33 mouse cellular contexts compared by ENCODE assay signal in the genomic region with DNA sequence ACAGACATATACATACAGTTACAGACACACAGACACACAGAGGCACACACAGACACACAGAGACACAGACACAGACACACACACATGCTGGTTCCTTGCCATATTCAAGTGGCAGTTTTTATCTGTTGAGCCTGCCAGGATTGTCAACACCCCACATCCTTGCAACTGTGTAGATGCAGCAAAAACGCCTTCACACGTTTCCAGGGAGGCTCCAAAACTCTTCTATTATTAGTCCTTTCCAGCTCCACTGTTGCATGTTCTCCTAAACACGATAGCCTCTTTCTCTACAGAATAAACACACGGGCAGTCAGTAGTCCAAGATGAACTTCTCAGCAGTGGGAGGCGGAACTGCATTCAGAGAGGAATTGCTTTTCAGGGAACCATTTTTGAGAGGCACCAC. TPM values are rescaled to one million over a fixed set of nuclear protein-coding genes. Genes with fewer than 3 reads are reported as not detected.
A peak's percentile ranks its signal among the peaks of the same experiment; 100 is the strongest.
DNase-seq lines count a peak whose midpoint lies in the region; ATAC-seq lines count a peak whose summit lies in the region.
"Had no signal": no experiment of that assay in that cellular context is flagged by ENCODE, and none has a peak within 500 bp of the region (broad histone marks: within the 10 kb centered on the region; RNA-seq: fewer than 3 reads in every experiment).

No protein-coding gene starts in this region.

- ATAC-seq in heart, embryonic 16.5 days (replicated peaks; ENCODE audit: extremely low read depth, insufficient read depth, low FRiP score) = no peak
- ATAC-seq: CD4-positive, CD25-positive, alpha-beta regulatory T cell, adult 4 months; forebrain, embryonic 16.5 days; hindbrain, postnatal 0 days; intestine, embryonic 15.5 days; midbrain, embryonic 16.5 days had no signal

- H3K4me2 ChIP-seq in heart, embryonic 16.5 days (ENCODE audit: low read depth, low read length) = no peak overlapping the region
- H3K4me2 ChIP-seq: hindbrain, embryonic 12.5 days; intestine, embryonic 15.5 days; limb, embryonic 12.5 days; liver, embryonic 15.5 days; midbrain, embryonic 11.5 days; stomach, embryonic 15.5 days had no signal

- no peak for DNase-seq in heart, embryonic 10.5 days (ENCODE audit: low spot score)
- DNase-seq in heart, postnatal 36 days = no peak
- DNase-seq in heart, postnatal 14 days = no peak
- DNase-seq in right cerebral cortex, adult 18-20 months = peak; percentile 28
- DNase-seq in right cerebral cortex, postnatal 36 days (ENCODE audit: low spot score in 2 of 2) = no peak
- no peak for DNase-seq in spleen, postnatal 14 days (ENCODE audit: low spot score in 2 of 2)
- DNase-seq: adrenal gland, postnatal 36 days; cerebellum, adult 2 months; cerebellum, postnatal 14 days; gastrocnemius, postnatal 25 days; kidney, adult 2 months; kidney, postnatal 36 days; lung, postnatal 36 days; thymus, postnatal 14 days had no signal

- H3K9me3 ChIP-seq in heart, embryonic 10.5 days = no peaks in the 10 kb centered on the region
- no peaks in the 10 kb centered on the region for H3K9me3 ChIP-seq in heart, embryonic 16.5 days (replicated peaks; ENCODE audit: control insufficient read depth, low read length)
- H3K9me3 ChIP-seq: hindbrain, embryonic 12.5 days; intestine, embryonic 15.5 days; limb, embryonic 12.5 days; liver, embryonic 15.5 days; stomach, embryonic 15.5 days had no signal

- H3K27me3 ChIP-seq in heart, embryonic 10.5 days (ENCODE audit: insufficient read depth, poor library complexity, severe bottlenecking) = no peaks in the 10 kb centered on the region
- no peaks in the 10 kb centered on the region for H3K27me3 ChIP-seq in heart, embryonic 16.5 days (ENCODE audit: control insufficient read depth, insufficient read depth, low read length)
- H3K27me3 ChIP-seq: hindbrain, embryonic 12.5 days; intestine, embryonic 15.5 days; limb, embryonic 12.5 days; stomach, embryonic 15.5 days had no signal

- peaks cover 7% of the 10 kb centered on the region for H3K4me1 ChIP-seq in heart, embryonic 10.5 days
- H3K4me1 ChIP-seq in heart, embryonic 16.5 days (ENCODE audit: control insufficient read depth, insufficient read depth, low read length) = peaks cover 16% of the 10 kb centered on the region
- H3K4me1 ChIP-seq: hindbrain, embryonic 12.5 days; intestine, embryonic 15.5 days; limb, embryonic 12.5 days; liver, embryonic 15.5 days; stomach, embryonic 15.5 days had no signal

- intact Hi-C loops in heart, postnatal 36 days (cut with DNase I) = no loop called here
- intact Hi-C loops in heart, postnatal 14 days (cut with DNase I) = no loop called here

- no peak overlapping the region for H3K4me3 ChIP-seq in heart, embryonic 10.5 days
- no peak overlapping the region for H3K4me3 ChIP-seq in heart, embryonic 16.5 days (ENCODE audit: low read length)
- H3K4me3 ChIP-seq: erythroblast, embryonic 14.5 days; hindbrain, embryonic 12.5 days; intestine, embryonic 15.5 days; limb, embryonic 12.5 days; liver, embryonic 15.5 days; stomach, embryonic 15.5 days had no signal

- WGBS in heart, embryonic 10.5 days = 56% methylated on average over 5 of the region's 5 CpGs
- 29% methylated on average over 5 of the region's 5 CpGs for WGBS in heart, embryonic 16.5 days

- no peaks in the 10 kb centered on the region for H3K36me3 ChIP-seq in heart, embryonic 10.5 days
- no peaks in the 10 kb centered on the region for H3K36me3 ChIP-seq in heart, embryonic 16.5 days (ENCODE audit: control insufficient read depth, insufficient read depth)
- H3K36me3 ChIP-seq: hindbrain, embryonic 12.5 days; intestine, embryonic 15.5 days; limb, embryonic 12.5 days; liver, embryonic 15.5 days; stomach, embryonic 15.5 days had no signal

- H3K9ac ChIP-seq in heart, embryonic 16.5 days (ENCODE audit: low read length) = no peak overlapping the region
- H3K9ac ChIP-seq: hindbrain, embryonic 12.5 days; intestine, embryonic 15.5 days; limb, embryonic 12.5 days; liver, embryonic 15.5 days; stomach, embryonic 15.5 days had no signal

- peak overlapping the region; percentile 59; the same call in 1 of the 2 replicates for H3K27ac ChIP-seq in heart, embryonic 10.5 days
- H3K27ac ChIP-seq in heart, embryonic 16.5 days (ENCODE audit: low read length) = peak overlapping the region; percentile 24; the same call in 1 of the 2 replicates
- H3K27ac ChIP-seq: hindbrain, embryonic 12.5 days; hindbrain, postnatal 0 days; intestine, embryonic 15.5 days; limb, embryonic 12.5 days; liver, embryonic 15.5 days; stomach, embryonic 15.5 days had no signal

RNA-seq across cellular contexts. Expression of a gene that starts 15.3 kb away (rescaled TPM):
- not detected in 2 replicates for polyA plus RNA-seq in heart, embryonic 10.5 days (2016; fragmentation: Nextera tagmentation; extraction: Ambion mirVana)
- total RNA-seq in heart, postnatal 36 days (2021) = under 1 TPM in 1 of 2 experiments, not detected in 1; 0.25 TPM
- 0.08 and 0.09 TPM in 2 replicates for polyA plus RNA-seq in heart, embryonic 16.5 days (2015; fragmentation: Nextera tagmentation; extraction: Ambion mirVana)
- total RNA-seq in heart, postnatal 14 days (2021) = not detected
- total RNA-seq: layer of hippocampus, adult 8-10 months; liver, adult 2 months; neutrophil, adult 5-6 weeks had no signal
- polyA plus RNA-seq: cerebellum, adult 2 months; erythroblast, embryonic 14.5 days; forebrain, embryonic 11.5 days; forebrain, embryonic 16.5 days; hindbrain, embryonic 12.5 days; intestine, embryonic 15.5 days; kidney, adult 2 months; kidney, embryonic 16.5 days; limb, embryonic 12.5 days; liver, adult 2 months; liver, embryonic 15.5 days; lung, embryonic 16.5 days; midbrain, embryonic 16.5 days; neural tube, embryonic 11.5 days had no signal
